Mouse (Mus musculus) testis, postnatal 14 days (tissue): ENCODE measurements around the gene Uts2r.

ENCODE experiments used
- DNase-seq: peaks from one replicate; pipeline ENCODE4 v3.0.0; 2021; ENCODE audit warnings: low spot score

Uts2r gene

GRCm38 (mm10) chr11:121159971-121160370 is at the start of gene Uts2r:
Uts2r (plus strand) TSS chr11:121160271.
- no peak for DNase-seq

- no peak for DNase-seq
These were observed 49.0 kb upstream of the Uts2r start for GRCm38 (mm10) chr11:121111051-121111450.

- no peak for DNase-seq
These were observed 48.5 kb upstream of the Uts2r start for GRCm38 (mm10) chr11:121111601-121112000.

- DNase-seq: no peak
These were observed 47.8 kb upstream of the Uts2r start for GRCm38 (mm10) chr11:121112091-121112775.

- peak; percentile 90 for DNase-seq
These were observed 42.0 kb upstream of the Uts2r start for GRCm38 (mm10) chr11:121118106-121118505.

- DNase-seq: no peak
These were observed 41.5 kb upstream of the Uts2r start, which contains the start of gene Tex19.2 for GRCm38 (mm10) chr11:121118577-121118976. Tex19.2 (minus strand) TSS chr11:121118677.

- DNase-seq: no peak
These were observed 38.9 kb upstream of the Uts2r start for GRCm38 (mm10) chr11:121121151-121121550.

- no peak for DNase-seq
These were observed 37.9 kb upstream of the Uts2r start for GRCm38 (mm10) chr11:121122024-121122670.

- no peak for DNase-seq
These were observed 36.6 kb upstream of the Uts2r start for GRCm38 (mm10) chr11:121123438-121123837.

GRCm38 (mm10) chr11:121125522-121126172 is 34.4 kb upstream of the Uts2r start:
- no peak for DNase-seq

- no peak for DNase-seq
These were observed 33.7 kb upstream of the Uts2r start for GRCm38 (mm10) chr11:121126395-121126794.

- no peak for DNase-seq
These were observed 32.6 kb upstream of the Uts2r start for GRCm38 (mm10) chr11:121127441-121127840.

- no peak for DNase-seq
These were observed 30.5 kb upstream of the Uts2r start for GRCm38 (mm10) chr11:121129616-121130015.

GRCm38 (mm10) chr11:121134600-121134999 is 25.5 kb upstream of the Uts2r start:
- no peak for DNase-seq

- DNase-seq: no peak
These were observed 22.4 kb upstream of the Uts2r start for GRCm38 (mm10) chr11:121137682-121138081.

GRCm38 (mm10) chr11:121138732-121139131 is 21.3 kb upstream of the Uts2r start:
- no peak for DNase-seq

GRCm38 (mm10) chr11:121143325-121144015 is 16.6 kb upstream of the Uts2r start:
- DNase-seq: no peak

- peak; percentile 90 for DNase-seq
These were observed 14.2 kb upstream of the Uts2r start, which contains the start of gene Tex19.1 for GRCm38 (mm10) chr11:121145865-121146264. Tex19.1 (plus strand) TSS chr11:121146143.

GRCm38 (mm10) chr11:121148193-121148592 is 11.9 kb upstream of the Uts2r start:
- DNase-seq: no peak

GRCm38 (mm10) chr11:121154203-121154602 is 5.9 kb upstream of the Uts2r start:
- DNase-seq: no peak

- DNase-seq: no peak
These were observed 3.6 kb upstream of the Uts2r start for GRCm38 (mm10) chr11:121156411-121156891.

- DNase-seq: no peak
These were observed 720 bp downstream of the Uts2r start for GRCm38 (mm10) chr11:121160636-121161346.
